Mouse (Mus musculus) cerebellum, postnatal 10 days (tissue): ENCODE data around the gene Dkk3.
"Not testable (repeated sequence)": the region's sequence is repeated elsewhere in the genome, so short reads cannot be mapped to it uniquely, and the experiment has no call there.

Source experiments
- DNase-seq, 2 experiments: peaks; one replicate each; pipeline ENCODE4 v3.0.0; 2021; ENCODE audit warnings: mixed read lengths in 2 of 2

Gene Dkk3

GRCm38 (mm10) chr7:112127954-112128353, 30.9 kb downstream of the Dkk3 start:
- DNase-seq: peak; percentile 64 to 74

GRCm38 (mm10) chr7:112127085-112127637, 31.7 kb downstream of the Dkk3 start:
- no peak for DNase-seq

GRCm38 (mm10) chr7:112125625-112126260, 33.1 kb downstream of the Dkk3 start:
- DNase-seq: peak; percentile 28 to 52

GRCm38 (mm10) chr7:112123612-112124011, 35.2 kb downstream of the Dkk3 start:
- no peak for DNase-seq

- peak; percentile 79 to 89 for DNase-seq
Observed at GRCm38 (mm10) chr7:112121866-112122500, 36.9 kb downstream of the Dkk3 start.

GRCm38 (mm10) chr7:112120861-112121810, 37.7 kb downstream of the Dkk3 start:
- peak; percentile 64 to 77 for DNase-seq

GRCm38 (mm10) chr7:112119248-112119647, 39.6 kb downstream of the Dkk3 start:
- DNase-seq: peak in 1 of 2 experiments; percentile 34

GRCm38 (mm10) chr7:112118086-112118485, 40.8 kb downstream of the Dkk3 start:
- DNase-seq: peak; percentile 55 to 76

GRCm38 (mm10) chr7:112117501-112117900, 41.4 kb downstream of the Dkk3 start:
- DNase-seq: no peak

GRCm38 (mm10) chr7:112110638-112111372, 48.1 kb downstream of the Dkk3 start:
- no peak for DNase-seq

GRCm38 (mm10) chr7:112108757-112109156, 50.1 kb downstream of the Dkk3 start:
- no peak for DNase-seq

GRCm38 (mm10) chr7:112103816-112104215, 55.0 kb downstream of the Dkk3 start:
- no peak for DNase-seq

- no peak for DNase-seq
Observed at GRCm38 (mm10) chr7:112102933-112103332, 55.9 kb downstream of the Dkk3 start.

- no peak for DNase-seq
Observed at GRCm38 (mm10) chr7:112100887-112101286, 58.0 kb downstream of the Dkk3 start.

GRCm38 (mm10) chr7:112094923-112095322, 63.9 kb downstream of the Dkk3 start:
- DNase-seq: not testable (repeated sequence)

- no peak for DNase-seq
Observed at GRCm38 (mm10) chr7:112086186-112086585, 72.7 kb downstream of the Dkk3 start.

- peak; percentile 96 to 97 for DNase-seq
Observed at GRCm38 (mm10) chr7:112085062-112085461, 73.8 kb downstream of the Dkk3 start.

- DNase-seq: no peak
Observed at GRCm38 (mm10) chr7:112084222-112084621, 74.6 kb downstream of the Dkk3 start.

GRCm38 (mm10) chr7:112082636-112083035, 76.2 kb downstream of the Dkk3 start:
- no peak for DNase-seq

- DNase-seq: peak; percentile 6 to 17
Observed at GRCm38 (mm10) chr7:112074868-112075267, 84.0 kb downstream of the Dkk3 start.
